Mouse (Mus musculus) spleen, postnatal 4 days (tissue): Measurements from ENCODE around the gene Tcf7l2.

Source experiments
- DNase-seq, 2 experiments: peaks; one replicate each; pipeline ENCODE4 v3.0.0; 2022; ENCODE audit warnings: low spot score in 2 of 2

The Tcf7l2 gene

GRCm38 (mm10) chr19:55861746-55862145, 120.1 kb downstream of the Tcf7l2 start:
- DNase-seq = no peak

GRCm38 (mm10) chr19:55862559-55862958, 120.9 kb downstream of the Tcf7l2 start:
- DNase-seq = no peak

- DNase-seq = no peak
Measured at GRCm38 (mm10) chr19:55865049-55865448, 123.4 kb downstream of the Tcf7l2 start.

GRCm38 (mm10) chr19:55865774-55866578, 124.4 kb downstream of the Tcf7l2 start:
- DNase-seq = peak in 1 of 2 experiments; percentile 36

- DNase-seq = no peak
Measured at GRCm38 (mm10) chr19:55867255-55867654, 125.6 kb downstream of the Tcf7l2 start.

GRCm38 (mm10) chr19:55867905-55868304, 126.3 kb downstream of the Tcf7l2 start:
- no peak for DNase-seq

- DNase-seq = no peak
Measured at GRCm38 (mm10) chr19:55868597-55868996, 127.0 kb downstream of the Tcf7l2 start.

GRCm38 (mm10) chr19:55870825-55871224, 129.2 kb downstream of the Tcf7l2 start:
- DNase-seq = no peak

- no peak for DNase-seq
Measured at GRCm38 (mm10) chr19:55871496-55871895, 129.9 kb downstream of the Tcf7l2 start.

GRCm38 (mm10) chr19:55873221-55873620, 131.6 kb downstream of the Tcf7l2 start:
- no peak for DNase-seq

- DNase-seq = no peak
Measured at GRCm38 (mm10) chr19:55876501-55876900, 134.9 kb downstream of the Tcf7l2 start.

GRCm38 (mm10) chr19:55877404-55877915, 135.8 kb downstream of the Tcf7l2 start:
- peak; percentile 66 to 87 for DNase-seq

GRCm38 (mm10) chr19:55880664-55881359, 139.2 kb downstream of the Tcf7l2 start:
- no peak for DNase-seq

- no peak for DNase-seq
Measured at GRCm38 (mm10) chr19:55886536-55886935, 144.9 kb downstream of the Tcf7l2 start.

- no peak for DNase-seq
Measured at GRCm38 (mm10) chr19:55891692-55892183, 150.1 kb downstream of the Tcf7l2 start.

- no peak for DNase-seq
Measured at GRCm38 (mm10) chr19:55893557-55893956, 151.9 kb downstream of the Tcf7l2 start.

GRCm38 (mm10) chr19:55894396-55894795, 152.8 kb downstream of the Tcf7l2 start:
- DNase-seq = no peak

- peak; percentile 23 to 70 for DNase-seq
Measured at GRCm38 (mm10) chr19:55895317-55895716, 153.7 kb downstream of the Tcf7l2 start.

GRCm38 (mm10) chr19:55895807-55896420, 154.3 kb downstream of the Tcf7l2 start:
- DNase-seq = no peak

GRCm38 (mm10) chr19:55896629-55897028, 155.0 kb downstream of the Tcf7l2 start:
- no peak for DNase-seq

GRCm38 (mm10) chr19:55902573-55903385, 161.2 kb downstream of the Tcf7l2 start:
- peak in 1 of 2 experiments; percentile 54 for DNase-seq
